15 mouse cellular contexts compared by ENCODE assay signal in genomic region chr6:94405371-94406076, GRCm38 (mm10).
A peak's percentile ranks its signal among the peaks of the same experiment; 100 is the strongest.
DNase-seq lines count a peak whose midpoint lies in the region; ATAC-seq and TF ChIP-seq lines count a peak whose summit lies in the region.
"Had no signal": no experiment of that assay in that cellular context is flagged by ENCODE, and none has a peak within 500 bp of the region (broad histone marks: within the 10 kb centered on the region; RNA-seq: fewer than 3 reads in every experiment).

No protein-coding gene starts in this region.

- no peaks in the 10 kb centered on the region for H3K36me3 ChIP-seq in forebrain, embryonic 14.5 days (ENCODE audit: control insufficient read depth, insufficient read depth, low read length)
- H3K36me3 ChIP-seq: embryonic facial prominence, embryonic 15.5 days; forebrain, embryonic 15.5 days; limb, embryonic 13.5 days; midbrain, embryonic 15.5 days had no signal

- 93% methylated on average over 8 of the region's 8 CpGs for WGBS in forebrain, embryonic 14.5 days
- WGBS in cerebellum, adult 2 months = 79% methylated on average over 8 of the region's 8 CpGs

- peaks cover 18% of the 10 kb centered on the region for H3K4me1 ChIP-seq in forebrain, embryonic 14.5 days (ENCODE audit: control insufficient read depth, insufficient read depth, low read length)
- peaks cover 14% of the 10 kb centered on the region; the same call in 1 of the 2 replicates for H3K4me1 ChIP-seq in cerebellum, adult 2 months (ENCODE audit: control insufficient read depth, insufficient read depth, low read length)

- H3K27ac ChIP-seq in forebrain, embryonic 14.5 days (ENCODE audit: low read depth, low read length) = no peak overlapping the region
- H3K27ac ChIP-seq in cerebellum, adult 2 months (ENCODE audit: insufficient read depth, low read length) = no peak overlapping the region
- H3K27ac ChIP-seq: embryonic facial prominence, embryonic 15.5 days; forebrain, embryonic 15.5 days; limb, embryonic 13.5 days; midbrain, embryonic 15.5 days had no signal

- peak; percentile 5 for DNase-seq in layer of hippocampus, adult 9-11 months
- DNase-seq in layer of hippocampus, adult 11-12 months (ENCODE audit: low spot score) = no peak
- DNase-seq in MN1 (ENCODE audit: low spot score) = peak; percentile 70
- peak; percentile 16 for DNase-seq in adrenal gland, postnatal 14 days
- DNase-seq in left cerebral cortex, postnatal 36 days (ENCODE audit: low spot score in 2 of 2) = peak; percentile 51 to 53
- DNase-seq in forebrain, embryonic 14.5 days (ENCODE audit: low spot score) = no peak
- DNase-seq in heart, adult 18-20 months = no peak
- no peak for DNase-seq in cerebellum, adult 2 months
- DNase-seq: kidney, adult 8-10 months had no signal

- no peak for TF ChIP-seq CTCF in cerebellum, adult 2 months (IDR thresholded peaks at IDR 0.05; ENCODE audit: borderline replicate concordance, insufficient read depth, low read depth, low read length)

- intact Hi-C loops in left cerebral cortex, postnatal 36 days (cut with DNase I) = no loop called here

- ATAC-seq in forebrain, embryonic 14.5 days = no peak
- ATAC-seq: CD4-positive, CD25-positive, alpha-beta regulatory T cell, adult 4 months; forebrain, embryonic 15.5 days; hindbrain, embryonic 16.5 days; midbrain, embryonic 15.5 days had no signal

- no peak for TF ChIP-seq POLR2A in cerebellum, adult 2 months (IDR thresholded peaks at IDR 0.05; ENCODE audit: borderline replicate concordance, insufficient read depth, low read length)

- H3K27me3 ChIP-seq in forebrain, embryonic 14.5 days (replicated peaks; ENCODE audit: control insufficient read depth, insufficient read depth, low read length) = no peaks in the 10 kb centered on the region
- H3K27me3 ChIP-seq in cerebellum, adult 2 months (ENCODE audit: control insufficient read depth, insufficient read depth, low read length) = no peaks in the 10 kb centered on the region
- H3K27me3 ChIP-seq: embryonic facial prominence, embryonic 15.5 days; forebrain, embryonic 15.5 days; midbrain, embryonic 15.5 days had no signal

- H3K4me3 ChIP-seq in forebrain, embryonic 14.5 days (ENCODE audit: low read depth, low read length) = no peak overlapping the region
- no peak overlapping the region for H3K4me3 ChIP-seq in cerebellum, adult 2 months (replicated peaks; ENCODE audit: insufficient read depth, low read depth, low read length)
- H3K4me3 ChIP-seq: embryonic facial prominence, embryonic 15.5 days; forebrain, embryonic 15.5 days; limb, embryonic 13.5 days; midbrain, embryonic 15.5 days had no signal

- H3K4me2 ChIP-seq in forebrain, embryonic 14.5 days (ENCODE audit: low read length) = no peak overlapping the region
- H3K4me2 ChIP-seq: embryonic facial prominence, embryonic 15.5 days; forebrain, embryonic 15.5 days; limb, embryonic 13.5 days; midbrain, embryonic 15.5 days had no signal

- no peak overlapping the region for H3K9ac ChIP-seq in forebrain, embryonic 14.5 days (ENCODE audit: low read length)
- H3K9ac ChIP-seq: embryonic facial prominence, embryonic 15.5 days; forebrain, embryonic 15.5 days; limb, embryonic 13.5 days; midbrain, embryonic 15.5 days had no signal

- no peaks in the 10 kb centered on the region for H3K9me3 ChIP-seq in forebrain, embryonic 14.5 days (replicated peaks; ENCODE audit: control insufficient read depth, low read length)
- H3K9me3 ChIP-seq: embryonic facial prominence, embryonic 15.5 days; forebrain, embryonic 15.5 days; limb, embryonic 13.5 days; midbrain, embryonic 15.5 days had no signal

Comparison
In these comparisons a context has a peak if more than half of its experiments do, and no peak if none do; other contexts are left out.
1. DNase-seq: peak in layer of hippocampus, adult 9-11 months (single experiment), MN1 (single experiment), adrenal gland, postnatal 14 days (single experiment) and left cerebral cortex, postnatal 36 days (2 of 2); none in layer of hippocampus, adult 11-12 months (single experiment), forebrain, embryonic 14.5 days (single experiment), heart, adult 18-20 months (0 of 2) and cerebellum, adult 2 months (0 of 2).